Mouse (Mus musculus): Measurements from ENCODE around the gene Lpxn. TPM values are rescaled to one million over a fixed set of nuclear protein-coding genes. Genes with fewer than 3 reads are reported as not detected.

The Lpxn gene
- polyA plus RNA-seq, 1 experiment: 0.72 TPM

DNA sequence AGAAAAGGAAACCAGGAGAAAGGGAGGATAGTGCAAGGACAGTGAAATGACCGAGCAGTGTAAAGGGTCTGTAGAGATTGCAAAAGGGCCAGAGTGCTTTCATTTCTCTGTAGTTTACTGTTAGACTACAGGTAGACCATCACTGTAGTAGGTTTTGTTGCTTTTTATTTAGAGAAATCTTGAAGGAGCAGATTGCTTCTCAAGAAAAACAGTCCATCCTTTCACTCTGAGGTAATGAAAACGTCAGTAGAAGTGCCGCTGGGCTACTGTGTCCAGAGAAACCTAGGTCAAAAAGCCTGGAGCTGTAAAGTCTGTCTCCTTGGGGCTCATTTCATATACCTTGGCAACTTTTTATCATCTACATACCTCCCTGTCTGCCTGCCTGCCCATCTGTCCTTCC, 3.1 kb downstream of the Lpxn start:
- H3K9ac ChIP-seq (ENCODE audit: low read depth, poor library complexity, severe bottlenecking): no peak overlapping the region
- H3K4me3 ChIP-seq (ENCODE audit: low read depth, low read length): no peak overlapping the region
- no peak overlapping the region for H3K27ac ChIP-seq (ENCODE audit: insufficient read depth, low read length)
- H3K36me3 ChIP-seq (ENCODE audit: control insufficient read depth, insufficient read depth, low read length, poor library complexity, severe bottlenecking): no peaks in the 10 kb centered on the region
- no peaks in the 10 kb centered on the region for H3K9me3 ChIP-seq (replicated peaks; ENCODE audit: control insufficient read depth, insufficient read depth, low read length, poor library complexity, severe bottlenecking)
- no peaks in the 10 kb centered on the region for H3K27me3 ChIP-seq (ENCODE audit: control insufficient read depth, insufficient read depth, low read length, poor library complexity, severe bottlenecking)
- no peak for TF ChIP-seq EP300 (IDR thresholded peaks at IDR 0.05; ENCODE audit: insufficient read depth, low read depth, low read length)
- TF ChIP-seq POLR2A (IDR thresholded peaks at IDR 0.05; ENCODE audit: insufficient read depth, low read length): no peak
- no peak for TF ChIP-seq CTCF (IDR thresholded peaks at IDR 0.05; ENCODE audit: low read depth, low read length)
- no peaks in the 10 kb centered on the region for H3K4me1 ChIP-seq (ENCODE audit: control insufficient read depth, insufficient read depth, low read length)

- Histone ChIP-seq H3K36me3 (ENCODE audit: control insufficient read depth, insufficient read depth, low read length, poor library complexity, severe bottlenecking) (no peaks in the 10 kb centered on the region), H3K27me3 (ENCODE audit: control insufficient read depth, insufficient read depth, low read length, poor library complexity, severe bottlenecking) (no peaks in the 10 kb centered on the region), H3K9ac (ENCODE audit: low read depth, poor library complexity, severe bottlenecking) (no peak overlapping the region), H3K4me1 (ENCODE audit: control insufficient read depth, insufficient read depth, low read length) (no peaks in the 10 kb centered on the region), H3K4me3 (ENCODE audit: low read depth, low read length) (no peak overlapping the region), H3K9me3 (replicated peaks; ENCODE audit: control insufficient read depth, insufficient read depth, low read length, poor library complexity, severe bottlenecking) (no peaks in the 10 kb centered on the region), H3K27ac (ENCODE audit: insufficient read depth, low read length) (no peak overlapping the region)
- TF ChIP-seq CTCF (IDR thresholded peaks at IDR 0.05; ENCODE audit: low read depth, low read length): no peak
Observed at GRCm38 (mm10) chr19:12800621-12801020, 4.6 kb downstream of the Lpxn start.

DNA sequence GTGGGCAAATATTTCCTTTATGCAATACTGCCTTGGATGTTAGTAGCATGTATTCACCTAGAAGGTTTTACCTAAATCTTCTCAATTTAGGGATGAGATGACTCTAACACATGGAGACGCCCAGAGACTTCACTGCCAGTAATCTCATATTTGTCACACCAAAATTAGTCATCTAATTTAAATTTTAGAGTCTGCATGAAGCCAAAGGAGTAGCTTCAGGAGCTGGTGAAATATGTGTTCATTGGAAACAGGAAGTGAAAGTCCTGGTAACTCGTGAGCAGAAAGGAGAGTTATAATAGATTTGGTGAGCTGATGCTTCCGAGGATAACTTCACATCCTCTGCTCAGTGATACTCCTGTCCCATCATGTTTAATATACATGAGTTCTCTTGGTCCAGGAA, 5.1 kb downstream of the Lpxn start:
- Histone ChIP-seq H3K9ac (ENCODE audit: low read depth, poor library complexity, severe bottlenecking) (no peak overlapping the region), H3K27ac (ENCODE audit: insufficient read depth, low read length) (no peak overlapping the region), H3K36me3 (ENCODE audit: control insufficient read depth, insufficient read depth, low read length, poor library complexity, severe bottlenecking) (no peaks in the 10 kb centered on the region), H3K4me1 (ENCODE audit: control insufficient read depth, insufficient read depth, low read length) (no peaks in the 10 kb centered on the region), H3K9me3 (replicated peaks; ENCODE audit: control insufficient read depth, insufficient read depth, low read length, poor library complexity, severe bottlenecking) (no peaks in the 10 kb centered on the region), H3K27me3 (ENCODE audit: control insufficient read depth, insufficient read depth, low read length, poor library complexity, severe bottlenecking) (no peaks in the 10 kb centered on the region), H3K4me3 (ENCODE audit: low read depth, low read length) (no peak overlapping the region)
- TF ChIP-seq EP300 (IDR thresholded peaks at IDR 0.05; ENCODE audit: insufficient read depth, low read depth, low read length): no peak
- TF ChIP-seq CTCF (IDR thresholded peaks at IDR 0.05; ENCODE audit: low read depth, low read length): no peak
- TF ChIP-seq POLR2A (IDR thresholded peaks at IDR 0.05; ENCODE audit: insufficient read depth, low read length): no peak

- Histone ChIP-seq H3K36me3 (ENCODE audit: control insufficient read depth, insufficient read depth, low read length, poor library complexity, severe bottlenecking) (no peaks in the 10 kb centered on the region), H3K4me1 (ENCODE audit: control insufficient read depth, insufficient read depth, low read length) (no peaks in the 10 kb centered on the region), H3K4me3 (ENCODE audit: low read depth, low read length) (no peak overlapping the region), H3K9ac (ENCODE audit: low read depth, poor library complexity, severe bottlenecking) (no peak overlapping the region), H3K27ac (ENCODE audit: insufficient read depth, low read length) (no peak overlapping the region), H3K9me3 (replicated peaks; ENCODE audit: control insufficient read depth, insufficient read depth, low read length, poor library complexity, severe bottlenecking) (no peaks in the 10 kb centered on the region), H3K27me3 (ENCODE audit: control insufficient read depth, insufficient read depth, low read length, poor library complexity, severe bottlenecking) (no peaks in the 10 kb centered on the region)
- TF ChIP-seq CTCF (IDR thresholded peaks at IDR 0.05; ENCODE audit: low read depth, low read length) (no peak), POLR2A (IDR thresholded peaks at IDR 0.05; ENCODE audit: insufficient read depth, low read length) (no peak), EP300 (IDR thresholded peaks at IDR 0.05; ENCODE audit: insufficient read depth, low read depth, low read length) (no peak)
Observed at GRCm38 (mm10) chr19:12802830-12803229, 6.8 kb downstream of the Lpxn start.

GRCm38 (mm10) chr19:12804237-12804636, 8.2 kb downstream of the Lpxn start:
- Histone ChIP-seq H3K36me3 (ENCODE audit: control insufficient read depth, insufficient read depth, low read length, poor library complexity, severe bottlenecking) (no peaks in the 10 kb centered on the region), H3K27me3 (ENCODE audit: control insufficient read depth, insufficient read depth, low read length, poor library complexity, severe bottlenecking) (no peaks in the 10 kb centered on the region), H3K4me1 (ENCODE audit: control insufficient read depth, insufficient read depth, low read length) (no peaks in the 10 kb centered on the region), H3K4me3 (ENCODE audit: low read depth, low read length) (no peak overlapping the region), H3K9ac (ENCODE audit: low read depth, poor library complexity, severe bottlenecking) (no peak overlapping the region), H3K9me3 (replicated peaks; ENCODE audit: control insufficient read depth, insufficient read depth, low read length, poor library complexity, severe bottlenecking) (no peaks in the 10 kb centered on the region), H3K27ac (ENCODE audit: insufficient read depth, low read length) (no peak overlapping the region)
- TF ChIP-seq EP300 (IDR thresholded peaks at IDR 0.05; ENCODE audit: insufficient read depth, low read depth, low read length): no peak
- no peak for TF ChIP-seq CTCF (IDR thresholded peaks at IDR 0.05; ENCODE audit: low read depth, low read length)
- no peak for TF ChIP-seq POLR2A (IDR thresholded peaks at IDR 0.05; ENCODE audit: insufficient read depth, low read length)

- no peaks in the 10 kb centered on the region for H3K4me1 ChIP-seq (ENCODE audit: control insufficient read depth, insufficient read depth, low read length)
- no peaks in the 10 kb centered on the region for H3K36me3 ChIP-seq (ENCODE audit: control insufficient read depth, insufficient read depth, low read length, poor library complexity, severe bottlenecking)
- H3K9ac ChIP-seq (ENCODE audit: low read depth, poor library complexity, severe bottlenecking): no peak overlapping the region
- TF ChIP-seq POLR2A (IDR thresholded peaks at IDR 0.05; ENCODE audit: insufficient read depth, low read length) (no peak), CTCF (IDR thresholded peaks at IDR 0.05; ENCODE audit: low read depth, low read length) (no peak), EP300 (IDR thresholded peaks at IDR 0.05; ENCODE audit: insufficient read depth, low read depth, low read length) (no peak)
- H3K9me3 ChIP-seq (replicated peaks; ENCODE audit: control insufficient read depth, insufficient read depth, low read length, poor library complexity, severe bottlenecking): no peaks in the 10 kb centered on the region
- no peaks in the 10 kb centered on the region for H3K27me3 ChIP-seq (ENCODE audit: control insufficient read depth, insufficient read depth, low read length, poor library complexity, severe bottlenecking)
- H3K27ac ChIP-seq (ENCODE audit: insufficient read depth, low read length): no peak overlapping the region
- H3K4me3 ChIP-seq (ENCODE audit: low read depth, low read length): no peak overlapping the region
Observed at GRCm38 (mm10) chr19:12805730-12806129, 9.7 kb downstream of the Lpxn start.
